Mouse (Mus musculus) heart, postnatal 0 days (tissue): ENCODE measurements at regions not wholly inside any gene's neighbourhood (a gene's known extent, or its start where the extent isn't known, plus 50 kb on each side); places are given as distances from the start of the nearest gene placed in this dataset.

Experiments used
- CTCF ChIP-seq: IDR thresholded peaks from 2 replicates; pipeline ENCODE4 v1.5.1; 2016; ENCODE audit warnings: antibody characterized with exemption, control low read depth, low read depth
- EP300 ChIP-seq: IDR thresholded peaks from 2 replicates; pipeline ENCODE4 v1.6.1; 2016; ENCODE audit warnings: antibody characterized with exemption, low read depth

DNA sequence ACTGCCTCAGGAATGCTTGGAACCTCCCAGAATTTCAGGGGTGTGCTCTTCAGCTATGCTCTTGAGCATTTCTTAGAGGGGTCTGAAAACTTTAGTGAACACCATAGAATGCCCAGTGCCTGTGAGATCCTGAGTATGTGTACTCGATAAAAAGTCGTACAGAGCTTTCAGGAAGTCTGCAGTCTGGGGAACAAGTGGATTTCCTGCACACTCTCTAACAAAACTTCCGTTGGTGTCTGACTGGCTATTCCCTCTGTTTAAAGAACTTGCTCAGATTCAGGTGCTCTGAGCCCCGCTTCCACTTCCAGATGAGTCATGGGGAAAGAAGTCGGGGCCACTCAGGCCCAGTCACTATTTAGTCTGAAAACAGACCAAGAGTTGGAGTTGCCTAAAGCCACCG lies 155.5 kb downstream of the Pfkfb3 start:
- no peak for TF ChIP-seq CTCF
- TF ChIP-seq EP300 = no peak
